Mouse (Mus musculus) embryo, embryonic 10 days (tissue): Measurements from ENCODE around the gene Nab2.
A peak's percentile ranks its signal among the peaks of the same experiment; 100 is the strongest.
"Not testable (repeated sequence)": the region's sequence is repeated elsewhere in the genome, so short reads cannot be mapped to it uniquely, and the experiment has no call there.

Experiments
- DNase-seq: peaks from one replicate; pipeline ENCODE4 v3.0.0-alpha.2; 2015; ENCODE audit warnings: low spot score

Nab2 gene

GRCm38 (mm10) chr10:127674046-127674655, 5.8 kb upstream of the Nab2 start:
- no peak for DNase-seq

DNA sequence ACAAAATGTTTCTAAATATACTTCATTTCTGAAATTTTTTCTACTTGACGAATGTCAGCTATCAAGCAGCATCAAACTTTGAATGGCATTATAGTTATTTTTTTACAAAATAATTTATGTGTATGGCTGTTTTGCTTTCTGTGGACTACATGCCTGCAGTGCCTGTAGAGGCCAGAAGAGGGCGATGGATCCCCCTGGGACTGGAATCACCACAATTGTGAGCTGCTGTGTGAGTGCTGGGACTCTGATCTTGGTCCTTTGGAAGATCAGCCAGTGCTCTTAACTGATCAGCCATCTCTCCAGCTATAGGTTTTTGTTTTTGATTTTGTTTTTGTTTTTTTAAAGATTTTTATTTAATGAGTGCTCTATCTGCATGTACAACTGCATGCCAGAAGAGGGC, 2.9 kb upstream of the Nab2 start:
- no peak for DNase-seq

GRCm38 (mm10) chr10:127670185-127670584, 1.8 kb upstream of the Nab2 start:
- no peak for DNase-seq

DNA sequence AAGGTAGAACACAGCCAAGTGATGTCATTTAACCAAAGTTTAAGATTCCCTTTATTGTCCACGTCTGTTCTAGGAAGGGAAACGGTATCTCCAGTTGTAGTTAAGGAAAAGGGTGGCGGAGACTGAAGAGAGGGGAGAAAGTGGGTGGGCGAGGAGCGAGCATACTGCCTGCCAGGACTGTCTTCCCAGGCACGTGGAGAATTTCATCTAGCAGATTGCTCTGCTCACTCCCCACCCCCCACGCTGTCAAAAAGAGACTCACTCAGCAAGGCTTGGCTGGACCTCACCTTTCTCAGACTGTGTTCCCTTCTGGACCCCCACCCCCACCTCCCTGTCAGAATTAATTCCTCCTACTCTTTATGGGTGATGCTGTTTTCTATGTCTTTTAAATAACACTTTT, 802 bp upstream of the Nab2 start:
- DNase-seq: peak; percentile 28

DNA sequence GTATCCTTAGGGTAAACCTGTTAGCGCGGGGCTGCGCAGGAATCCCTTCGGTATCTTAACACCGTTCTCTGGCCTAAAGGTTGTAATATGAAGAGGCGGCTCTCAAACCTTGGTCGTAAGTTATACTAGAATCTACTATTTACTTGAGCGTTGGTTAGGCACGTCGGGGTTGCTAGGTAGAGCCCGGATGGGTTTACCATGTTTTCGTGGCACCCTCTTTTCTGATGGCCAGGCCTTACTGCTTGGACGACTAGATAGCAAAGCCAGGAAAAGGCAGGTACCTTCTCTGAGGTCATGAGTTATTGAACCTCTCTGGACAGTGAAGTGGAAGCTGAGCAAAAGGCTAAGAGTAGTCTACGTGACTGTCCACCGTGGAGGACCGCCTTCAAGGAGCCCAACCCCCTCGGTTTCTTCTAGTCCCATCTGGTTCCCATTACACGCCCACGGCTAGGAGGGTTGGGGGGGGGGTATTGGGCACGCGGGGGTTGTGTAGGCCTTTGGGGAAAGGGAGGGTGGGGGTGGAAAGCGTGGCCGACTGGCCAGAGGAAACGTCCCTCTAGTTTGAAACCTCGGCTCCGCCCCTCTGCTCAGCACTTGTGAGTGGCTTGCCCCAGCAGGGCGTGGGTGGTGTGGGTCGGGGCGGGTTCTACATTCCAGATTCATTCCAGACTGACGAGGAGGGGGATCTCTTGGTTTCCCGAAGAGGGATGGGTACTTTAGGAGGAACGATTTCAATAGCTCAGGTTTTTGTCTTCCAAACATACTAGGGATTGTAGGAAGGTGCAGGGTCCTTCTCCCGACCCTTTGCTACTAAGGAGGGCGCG, 887 bp downstream of the Nab2 start:
- peak; percentile 84 for DNase-seq

DNA sequence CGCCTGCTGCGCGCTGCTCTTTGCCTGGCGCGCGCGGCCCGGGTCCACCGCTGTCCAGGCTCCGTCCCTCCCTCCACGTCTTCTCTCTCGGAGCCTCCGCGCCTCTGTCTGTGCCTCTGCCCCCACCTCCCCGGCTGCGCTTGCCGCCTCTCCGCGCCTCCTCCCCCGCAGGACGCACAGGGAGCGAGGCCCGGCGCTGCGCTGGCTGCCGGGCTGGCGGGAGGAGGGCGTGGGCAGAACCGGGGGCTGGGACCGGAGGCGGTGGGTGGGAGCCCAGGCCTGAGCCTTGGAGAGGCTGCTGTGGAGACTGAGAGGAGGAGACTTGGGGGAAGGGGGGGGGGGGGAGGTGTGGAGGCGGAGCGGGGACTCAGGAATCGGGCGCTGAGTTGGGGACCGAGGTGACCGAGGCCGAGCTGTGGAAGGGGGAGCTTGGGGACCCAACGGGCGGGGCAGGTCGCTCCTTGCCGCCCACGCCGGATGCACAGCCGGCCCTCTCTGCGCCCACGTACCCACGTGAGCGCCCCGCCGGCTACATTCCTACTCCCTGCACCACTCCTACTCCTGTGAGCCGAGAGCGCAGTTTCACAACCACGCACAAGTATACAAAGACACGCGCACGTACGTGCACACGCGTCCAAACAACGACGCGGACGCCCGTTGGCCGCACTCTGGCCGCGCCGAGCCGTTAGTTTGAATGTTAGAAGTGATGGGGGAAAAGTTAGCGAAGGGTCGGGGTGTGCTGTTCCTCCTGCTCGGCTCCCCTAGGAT, 1.7 kb downstream of the Nab2 start, which contains the start of gene Nemp1:
Gene Nemp1, plus strand, starts transcription at position 401 of the 768 bp plus-strand sequence.
- peak; percentile 72 for DNase-seq

GRCm38 (mm10) chr10:127665366-127666181, 2.8 kb downstream of the Nab2 start:
- DNase-seq: peak; percentile 58

DNA sequence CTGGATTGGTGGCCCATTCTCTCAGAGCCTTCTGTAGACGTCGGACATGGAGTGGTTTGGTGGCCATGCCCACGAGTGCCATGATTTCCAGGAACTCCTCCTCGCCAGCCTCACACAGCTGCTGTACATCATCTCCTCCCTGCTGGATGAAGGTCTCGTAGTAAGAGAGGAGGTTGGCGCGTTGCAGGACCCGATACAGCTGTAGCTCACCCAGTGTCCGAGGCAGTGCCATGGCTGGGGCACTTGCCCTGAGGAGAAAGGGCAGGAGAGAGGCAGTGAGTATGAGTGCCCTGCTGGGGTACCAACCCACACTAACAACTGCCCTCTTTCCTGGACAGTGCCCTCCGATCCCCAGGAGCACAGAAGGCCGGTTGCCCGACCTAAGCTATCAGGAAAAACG, 3.5 kb downstream of the Nab2 start:
- no peak for DNase-seq

DNA sequence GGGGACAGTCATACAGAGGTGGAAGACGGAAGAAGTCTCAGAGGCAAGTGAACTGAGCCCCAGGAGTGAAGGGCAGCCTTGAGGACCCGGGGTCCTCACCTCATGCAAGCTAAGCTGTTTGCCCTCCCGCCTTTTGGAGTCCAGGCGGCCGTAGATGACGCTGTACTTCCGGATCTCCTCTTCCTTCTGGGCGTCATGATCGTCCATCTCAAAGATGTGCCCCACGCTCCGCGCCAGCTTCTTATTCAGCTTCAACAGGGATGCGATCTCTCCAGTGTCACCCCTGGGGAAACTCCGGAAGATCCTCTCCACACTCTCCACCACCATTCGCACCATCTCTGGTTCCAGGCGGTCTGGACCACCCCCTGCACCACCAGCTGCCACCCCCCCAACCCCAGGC, 4.2 kb downstream of the Nab2 start:
- no peak for DNase-seq

- no peak for DNase-seq
Measured at GRCm38 (mm10) chr10:127663590-127663989, 4.8 kb downstream of the Nab2 start.

- peak; percentile 56 for DNase-seq
Measured at GRCm38 (mm10) chr10:127662666-127663253, 5.6 kb downstream of the Nab2 start.

DNA sequence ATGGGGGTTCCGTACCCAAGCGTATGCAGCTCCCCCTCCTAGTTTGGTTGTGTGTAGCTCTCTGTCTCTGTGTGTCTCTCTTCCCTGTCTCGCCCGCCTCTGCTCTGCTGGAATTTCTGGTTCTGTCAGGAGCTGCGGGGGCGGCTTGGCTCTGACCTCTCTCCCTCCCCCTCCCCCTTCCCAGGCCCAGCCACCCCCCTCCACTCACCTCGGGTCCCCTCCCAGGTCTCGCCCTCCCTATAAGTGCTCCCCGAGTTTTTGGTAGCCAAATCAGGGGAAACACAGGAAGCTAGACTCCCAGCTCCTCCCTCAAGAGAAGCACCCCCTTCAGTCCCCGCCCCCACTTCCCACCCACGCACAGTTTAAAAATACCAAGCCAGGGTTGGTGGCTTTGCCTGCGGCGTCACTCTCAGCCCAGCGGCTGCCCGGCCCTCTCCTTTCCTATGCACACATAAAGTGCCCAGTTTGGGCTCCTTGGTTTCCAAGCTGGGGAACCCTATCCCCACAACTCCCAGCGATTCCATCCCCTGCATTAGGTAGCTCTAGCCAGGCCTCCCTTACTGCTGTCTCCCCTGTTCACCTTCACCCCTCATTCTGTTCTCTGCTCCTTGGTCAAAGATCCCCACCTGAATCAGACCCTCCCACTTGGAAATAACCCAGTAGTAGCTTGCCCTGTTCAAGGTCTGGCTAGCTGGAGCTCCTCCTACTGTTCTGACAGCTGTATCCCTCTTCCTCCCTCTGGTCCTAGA, 6.3 kb downstream of the Nab2 start:
- no peak for DNase-seq

- no peak for DNase-seq
Measured at GRCm38 (mm10) chr10:127661291-127661914, 7.0 kb downstream of the Nab2 start.

DNA sequence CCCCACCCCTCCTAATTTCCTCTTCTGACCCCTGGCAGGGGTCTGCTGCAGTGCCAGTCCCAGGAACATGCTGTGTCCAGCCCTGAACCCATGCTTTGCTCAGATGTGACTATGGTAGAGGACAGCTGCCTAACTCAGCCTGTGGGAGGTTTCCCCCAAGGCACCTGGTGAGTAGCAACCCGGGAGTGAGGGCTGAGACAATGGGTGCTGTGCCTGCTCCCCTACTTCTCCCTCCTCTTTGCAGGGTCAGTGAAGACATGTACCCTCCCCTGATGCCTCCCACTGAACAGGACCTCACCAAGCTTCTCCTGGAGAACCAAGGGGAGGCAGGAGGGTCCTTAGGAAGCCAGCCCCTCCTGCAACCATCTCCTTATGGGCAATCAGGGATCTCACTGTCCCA, 8.8 kb downstream of the Nab2 start:
- DNase-seq: no peak

DNA sequence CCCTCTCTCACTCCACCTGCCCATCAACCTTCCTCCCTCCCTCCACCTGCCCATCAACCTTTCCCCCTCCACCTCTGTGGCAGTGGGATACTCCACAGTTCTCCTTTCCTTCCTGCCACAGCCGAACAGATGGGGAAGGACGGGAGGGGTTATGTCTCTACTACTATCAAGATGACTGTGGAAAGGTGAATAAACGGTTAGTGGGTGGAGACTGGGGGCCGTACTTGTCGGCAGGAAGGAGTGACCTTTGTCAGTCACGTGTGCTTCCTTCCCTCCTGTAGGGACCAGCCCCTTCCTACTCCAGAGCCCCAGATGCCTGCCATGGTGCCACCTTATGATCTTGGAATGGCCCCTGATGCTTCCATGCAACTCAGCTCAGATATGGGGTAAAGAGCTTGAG, 10.3 kb downstream of the Nab2 start:
- DNase-seq: no peak

- DNase-seq: not testable (repeated sequence)
Measured at GRCm38 (mm10) chr10:127657617-127658016, 10.8 kb downstream of the Nab2 start.

DNA sequence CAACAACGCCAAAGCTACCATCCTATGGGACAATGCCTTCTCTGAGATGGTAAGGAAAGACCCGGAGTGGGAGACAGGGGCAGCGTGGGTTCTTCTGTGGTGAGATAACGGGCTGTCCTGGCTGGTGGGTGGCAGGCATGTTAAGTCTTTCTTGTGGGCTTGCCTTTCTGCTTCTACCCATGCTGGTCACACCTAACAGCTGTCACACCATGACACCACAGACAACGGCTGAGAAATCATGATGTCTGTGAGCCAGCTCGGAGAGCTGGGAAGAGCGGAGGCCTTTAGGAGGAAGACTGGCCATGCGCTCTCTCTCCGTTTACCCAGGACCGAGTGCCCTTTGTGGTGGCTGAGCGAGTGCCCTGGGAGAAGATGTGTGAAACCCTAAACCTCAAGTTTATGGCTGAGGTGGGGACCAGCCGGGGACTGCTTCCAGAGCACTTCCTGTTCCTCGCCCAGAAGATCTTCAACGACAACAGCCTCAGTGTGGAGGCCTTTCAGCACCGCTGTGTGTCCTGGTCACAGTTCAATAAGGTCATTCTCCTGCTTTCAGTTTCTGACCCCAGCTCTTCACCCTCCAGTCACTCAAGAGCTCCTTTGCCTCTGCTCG, 13.3 kb downstream of the Nab2 start:
- DNase-seq: no peak

DNA sequence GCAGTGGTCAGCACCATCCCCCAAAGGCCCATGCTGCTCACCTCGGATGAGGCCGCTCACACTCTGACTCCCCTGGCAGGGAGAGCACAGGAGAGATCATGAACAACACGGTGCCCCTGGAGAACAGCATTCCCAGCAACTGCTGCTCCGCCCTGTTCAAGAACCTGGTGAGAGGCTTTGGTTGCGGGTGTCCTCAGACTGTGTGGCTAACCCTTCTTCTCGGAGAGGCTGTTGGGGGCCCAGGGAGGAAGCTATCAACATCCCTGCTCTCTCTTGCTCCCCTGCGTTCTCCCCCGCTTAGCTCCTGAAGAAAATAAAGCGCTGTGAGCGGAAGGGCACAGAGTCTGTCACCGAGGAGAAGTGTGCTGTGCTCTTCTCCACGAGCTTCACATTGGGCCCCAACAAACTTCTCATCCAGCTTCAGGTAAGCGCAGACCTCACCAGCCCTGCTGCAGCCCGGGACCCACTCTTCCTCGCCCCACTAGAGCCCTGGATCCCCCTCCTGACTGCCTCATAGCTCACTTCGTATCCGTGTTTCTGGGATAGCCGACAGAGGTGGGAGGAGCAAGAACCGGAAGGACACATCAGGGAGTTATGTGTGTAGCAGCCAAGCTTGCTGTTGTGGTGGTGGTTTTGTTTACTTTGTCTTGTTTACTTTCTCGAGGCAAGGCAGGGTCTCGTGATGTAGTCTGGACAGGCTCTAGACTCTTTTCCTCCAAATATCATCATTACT, 15.3 kb downstream of the Nab2 start:
- DNase-seq: no peak

GRCm38 (mm10) chr10:127645791-127646190, 22.6 kb downstream of the Nab2 start:
- no peak for DNase-seq
